Mouse (Mus musculus) embryonic facial prominence, embryonic 12.5 days (tissue): ENCODE measurements around the gene Tnk1. TPM values are rescaled to one million over a fixed set of nuclear protein-coding genes. Genes with fewer than 3 reads are reported as not detected.
A peak's percentile ranks its signal among the peaks of the same experiment; 100 is the strongest.

Source experiments
- ATAC-seq: fragments of 200-750 bp; cut with Nextera tagmentation; 2 replicates; pipeline ENCODE4 v1.8.0; 2017; ENCODE audit not compliant: insufficient number of reproducible peaks, insufficient read depth, low FRiP score, low TSS enrichment
- H3K27ac ChIP-seq: fragments of 300-500 bp; sonication (generic); 2 replicates; pipeline ENCODE4 v1.5.1; 2016; ENCODE audit warnings: mild to moderate bottlenecking
- H3K27me3 ChIP-seq: fragments of 300-500 bp; sonication (generic); 2 replicates; pipeline ENCODE4 v1.6.1; 2016; ENCODE audit warnings: mild to moderate bottlenecking, moderate library complexity
- H3K36me3 ChIP-seq: fragments of 300-500 bp; sonication (generic); 2 replicates; pipeline ENCODE4 v1.6.1; 2016; ENCODE audit warnings: mild to moderate bottlenecking
- H3K4me1 ChIP-seq: fragments of 300-500 bp; sonication (generic); 2 replicates; pipeline ENCODE4 v1.6.1; 2016
- H3K4me2 ChIP-seq: fragments of 300-500 bp; sonication (generic); replicated peaks from 2 replicates; pipeline ENCODE4 v1.6.1; 2016; ENCODE audit warnings: mild to moderate bottlenecking, moderate library complexity
- H3K4me3 ChIP-seq: fragments of 300-500 bp; sonication (generic); 2 replicates; pipeline ENCODE4 v1.5.1; 2016; ENCODE audit warnings: mild to moderate bottlenecking
- H3K9ac ChIP-seq: fragments of 300-500 bp; sonication (generic); 2 replicates; pipeline ENCODE4 v1.6.1; 2016; ENCODE audit warnings: mild to moderate bottlenecking, moderate library complexity
- H3K9me3 ChIP-seq: fragments of 300-500 bp; sonication (generic); 2 replicates; pipeline ENCODE4 v1.6.1; 2016; ENCODE audit warnings: mild to moderate bottlenecking, moderate library complexity
- WGBS: fragments of 180-500 bp; shearing (Covaris S2); methylation state at CpG from one replicate; pipeline ENCODE4 v1.1.7; 2016; 5-methylcytosine and 5-hydroxymethylcytosine counted together
- polyA plus RNA-seq: library from polyadenylated mRNA; unstranded; fragments of >200 nt; fragmentation: Nextera tagmentation; extraction: Ambion mirVana; gene quantifications from 2 replicates; pipeline ENCODE4 v1.2.1, GENCODE M21; 2016

Gene Tnk1
- polyA plus RNA-seq, 1 experiment from 2014 or later = 2.5 TPM

DNA sequence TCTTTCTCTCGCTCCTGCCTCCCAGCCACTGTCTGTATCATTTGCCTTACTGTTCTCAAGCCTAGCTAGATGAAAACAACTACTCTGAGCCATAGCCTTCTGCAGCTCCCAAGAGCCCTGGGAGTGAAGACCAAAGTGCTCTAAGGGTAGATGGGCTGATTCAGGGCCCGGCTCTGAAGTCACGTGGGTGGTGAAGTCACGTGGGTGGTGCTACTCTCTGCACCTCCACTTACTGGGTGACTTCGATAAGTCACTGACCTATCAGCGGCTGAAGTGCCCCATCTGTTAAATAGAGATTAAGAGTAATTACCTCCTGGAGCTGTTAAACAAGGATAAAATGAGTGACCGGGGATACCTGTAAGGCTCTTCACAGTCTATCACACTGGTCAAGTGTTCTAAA is 4.5 kb downstream of the Tnk1 start:
- Histone ChIP-seq H3K27ac (no peak overlapping the region), H3K36me3 (peaks cover 34% of the 10 kb centered on the region), H3K4me2 (no peak overlapping the region), H3K4me3 (no peak overlapping the region), H3K9me3 (no peaks in the 10 kb centered on the region), H3K4me1 (peaks cover 5% of the 10 kb centered on the region), H3K9ac (no peak overlapping the region), H3K27me3 (peaks cover 16% of the 10 kb centered on the region)
- 70% methylated on average over 7 of the region's 7 CpGs for WGBS
- no peak for ATAC-seq

DNA sequence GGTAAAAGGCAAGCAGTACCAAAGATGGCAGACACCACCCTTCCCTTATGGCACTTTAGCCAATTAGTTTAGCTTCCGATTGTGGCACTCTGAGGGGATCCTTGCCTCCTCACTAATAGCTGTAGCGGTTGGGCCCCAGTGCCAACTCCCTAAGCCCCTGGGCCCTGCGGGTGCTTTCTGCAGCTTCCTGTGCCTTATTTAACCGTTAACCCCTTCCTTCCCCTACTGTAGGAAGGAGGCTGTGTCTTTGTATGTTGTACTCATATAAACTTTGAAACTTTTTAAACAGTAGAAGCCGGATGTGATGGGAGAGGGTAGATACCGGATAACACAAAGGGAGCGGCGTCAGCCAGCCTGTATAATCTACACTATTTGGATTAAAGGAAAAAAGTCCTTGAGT is 7.8 kb downstream of the Tnk1 start:
- Histone ChIP-seq H3K36me3 (peaks cover 49% of the 10 kb centered on the region), H3K9me3 (no peaks in the 10 kb centered on the region), H3K27me3 (no peaks in the 10 kb centered on the region), H3K4me3 (no peak overlapping the region), H3K4me1 (peaks cover 21% of the 10 kb centered on the region), H3K9ac (no peak overlapping the region), H3K4me2 (no peak overlapping the region), H3K27ac (0 out of 2 replicates have a peak overlapping the region, but pooled peaks have one; percentile 17)
- ATAC-seq = no peak
- WGBS = 73% methylated on average over 8 of the region's 8 CpGs

- WGBS = 90% methylated on average over 15 of the region's 15 CpGs
- H3K36me3 ChIP-seq = peaks cover 49% of the 10 kb centered on the region
- peaks cover 23% of the 10 kb centered on the region for H3K4me1 ChIP-seq
- H3K27ac ChIP-seq = no peak overlapping the region
- no peak overlapping the region for H3K4me2 ChIP-seq
- ATAC-seq = no peak
- no peaks in the 10 kb centered on the region for H3K9me3 ChIP-seq
- no peak overlapping the region for H3K9ac ChIP-seq
- H3K27me3 ChIP-seq = no peaks in the 10 kb centered on the region
- no peak overlapping the region for H3K4me3 ChIP-seq
These were observed 8.6 kb downstream of the Tnk1 start for GRCm38 (mm10) chr11:69849884-69850283.

DNA sequence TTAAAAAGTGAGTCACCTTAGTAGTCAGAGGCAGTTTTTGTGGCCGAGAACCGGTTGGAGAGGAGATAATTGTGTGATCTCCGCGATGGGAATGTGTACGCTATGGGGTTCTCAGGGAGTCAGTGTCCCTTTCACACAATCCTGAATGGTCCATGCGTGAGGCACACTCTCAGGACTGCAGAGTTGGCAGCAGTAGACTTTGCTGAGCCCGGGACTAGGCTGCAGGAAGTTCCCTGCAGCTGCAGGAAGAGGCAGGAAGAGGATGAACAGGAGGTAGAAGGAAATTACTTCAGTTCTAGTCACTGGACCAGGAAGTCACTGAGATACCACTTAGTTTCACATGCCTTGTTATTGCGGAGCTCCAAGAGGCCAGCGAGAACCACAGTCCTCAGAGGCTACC is 9.4 kb downstream of the Tnk1 start:
- Histone ChIP-seq H3K4me3 (no peak overlapping the region), H3K36me3 (peaks cover 49% of the 10 kb centered on the region), H3K9me3 (no peaks in the 10 kb centered on the region), H3K27me3 (no peaks in the 10 kb centered on the region), H3K27ac (no peak overlapping the region), H3K4me1 (peaks cover 23% of the 10 kb centered on the region), H3K9ac (no peak overlapping the region), H3K4me2 (no peak overlapping the region)
- 91% methylated on average over 9 of the region's 9 CpGs for WGBS
- ATAC-seq = no peak

GRCm38 (mm10) chr11:69848021-69848420 is 10.5 kb downstream of the Tnk1 start:
- Histone ChIP-seq H3K9ac (peak overlapping the region; percentile 83; the same call in 1 of the 2 replicates), H3K9me3 (no peaks in the 10 kb centered on the region), H3K27me3 (no peaks in the 10 kb centered on the region), H3K4me2 (peak overlapping the region; percentile 86), H3K36me3 (peaks cover 49% of the 10 kb centered on the region), H3K4me3 (peak overlapping the region; percentile 70), H3K4me1 (peaks cover 23% of the 10 kb centered on the region), H3K27ac (peak overlapping the region; percentile 96; the same call in 1 of the 2 replicates)
- no peak for ATAC-seq
- 97% methylated on average over 6 of the region's 6 CpGs for WGBS

GRCm38 (mm10) chr11:69846738-69847688 is 11.5 kb downstream of the Tnk1 start:
- no peaks in the 10 kb centered on the region for H3K9me3 ChIP-seq
- peaks cover 45% of the 10 kb centered on the region for H3K36me3 ChIP-seq
- WGBS = 11% methylated on average over 37 of the region's 37 CpGs
- H3K27me3 ChIP-seq = no peaks in the 10 kb centered on the region
- H3K4me2 ChIP-seq = peak overlapping the region; percentile 86
- peak overlapping the region; percentile 70 for H3K4me3 ChIP-seq
- ATAC-seq = no peak
- peak overlapping the region; percentile 83 for H3K9ac ChIP-seq
- H3K4me1 ChIP-seq = peaks cover 23% of the 10 kb centered on the region
- peak overlapping the region; percentile 96 for H3K27ac ChIP-seq

GRCm38 (mm10) chr11:69846198-69846680 is 12.3 kb downstream of the Tnk1 start, which contains the start of gene Plscr3:
Gene Plscr3, plus strand, starts transcription at chr11:69846376.
- ATAC-seq = peak; percentile 78
- Histone ChIP-seq H3K4me2 (peak within 1 kb of the TSS; percentile 86), H3K9me3 (no peaks in the 10 kb centered on the region), H3K36me3 (peaks cover 37% of the 10 kb centered on the region), H3K4me3 (peak within 1 kb of the TSS; percentile 70), H3K9ac (peak within 1 kb of the TSS; percentile 83), H3K4me1 (peaks cover 23% of the 10 kb centered on the region), H3K27me3 (no peaks in the 10 kb centered on the region), H3K27ac (peak within 1 kb of the TSS; percentile 96)
- WGBS = under 1% methylated on average over 34 of the region's 38 CpGs

DNA sequence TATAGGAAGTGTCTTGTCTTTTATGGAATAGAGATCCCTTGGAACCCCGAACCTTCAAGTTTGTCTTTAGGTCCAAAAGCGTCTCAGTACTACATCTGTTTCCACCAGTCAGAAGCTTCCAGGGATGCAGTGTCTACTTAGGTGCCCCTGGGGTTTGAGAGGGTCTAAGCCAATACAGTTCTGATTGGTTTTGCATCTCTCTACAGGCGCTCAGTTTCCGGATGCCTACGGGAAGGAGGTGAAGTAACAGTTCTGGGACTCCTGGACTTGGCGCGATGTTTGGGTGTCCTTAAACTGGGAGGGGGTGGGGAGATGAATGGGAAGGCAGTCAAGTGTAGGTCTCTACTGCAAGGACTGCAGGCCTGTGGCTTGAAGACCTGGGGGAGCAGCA is 19.8 kb downstream of the Tnk1 start:
- Histone ChIP-seq H3K4me2 (peak overlapping the region; percentile 97), H3K4me3 (peak overlapping the region; percentile 79), H3K4me1 (peaks cover 34% of the 10 kb centered on the region), H3K27me3 (no peaks in the 10 kb centered on the region), H3K9ac (peak overlapping the region; percentile 57; the same call in 1 of the 2 replicates), H3K27ac (peak overlapping the region; percentile 85), H3K36me3 (0 out of 2 replicates have a peak, but pooled peaks cover 2% of the 10 kb centered on the region), H3K9me3 (no peaks in the 10 kb centered on the region)
- WGBS = 3% methylated on average over 7 of the region's 7 CpGs
- ATAC-seq = no peak

DNA sequence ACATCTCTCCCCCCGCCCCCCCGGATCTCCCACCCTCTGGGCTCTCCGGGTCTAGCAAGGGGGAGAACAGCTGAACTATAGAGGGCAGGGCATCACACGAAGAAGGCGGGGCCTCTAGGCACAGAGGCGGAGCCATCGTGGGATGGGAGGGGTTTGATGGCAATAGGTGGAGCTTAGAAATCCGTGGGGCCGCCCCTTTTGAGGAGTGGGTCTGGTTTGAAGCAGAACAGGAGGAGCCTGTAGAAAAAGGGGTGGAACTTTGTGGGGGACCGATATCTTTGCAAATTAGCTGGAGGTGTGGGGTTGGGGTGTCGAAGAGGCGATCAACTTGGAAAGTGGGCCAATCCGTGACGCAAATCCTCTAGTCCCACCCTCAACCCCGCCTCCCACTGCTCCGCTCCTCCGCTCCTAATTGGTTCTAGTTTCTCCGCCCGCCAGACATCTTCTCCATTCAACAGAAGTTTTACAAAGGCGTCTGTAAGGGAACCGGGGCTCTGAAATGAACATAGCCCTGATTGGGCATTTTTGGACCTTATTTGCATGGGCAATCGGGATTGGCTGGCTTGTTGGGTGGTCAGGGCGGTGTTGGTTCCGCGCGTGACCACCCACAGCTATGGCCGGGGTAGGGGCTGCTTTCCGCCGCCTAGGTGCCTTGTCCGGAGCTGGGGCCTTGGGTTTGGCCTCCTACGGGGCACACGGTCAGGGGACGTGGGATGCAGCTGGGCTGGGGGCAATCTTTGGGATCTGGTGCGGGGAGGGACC is 20.4 kb downstream of the Tnk1 start, which contains the start of gene Tmem256:
TSS of gene Tmem256 (plus strand) at position 563 of the 762 bp plus-strand sequence.
- H3K9me3 ChIP-seq = no peaks in the 10 kb centered on the region
- peak within 1 kb of the TSS; percentile 97 for H3K4me2 ChIP-seq
- peak within 1 kb of the TSS; percentile 87 for H3K9ac ChIP-seq
- no peaks in the 10 kb centered on the region for H3K27me3 ChIP-seq
- peak within 1 kb of the TSS; percentile 92 for H3K27ac ChIP-seq
- WGBS = under 1% methylated on average over 34 of the region's 34 CpGs
- 0 out of 2 replicates have a peak, but pooled peaks cover 8% of the 10 kb centered on the region for H3K36me3 ChIP-seq
- peaks cover 37% of the 10 kb centered on the region for H3K4me1 ChIP-seq
- peak; percentile 85 for ATAC-seq
- peak within 1 kb of the TSS; percentile 79 for H3K4me3 ChIP-seq

DNA sequence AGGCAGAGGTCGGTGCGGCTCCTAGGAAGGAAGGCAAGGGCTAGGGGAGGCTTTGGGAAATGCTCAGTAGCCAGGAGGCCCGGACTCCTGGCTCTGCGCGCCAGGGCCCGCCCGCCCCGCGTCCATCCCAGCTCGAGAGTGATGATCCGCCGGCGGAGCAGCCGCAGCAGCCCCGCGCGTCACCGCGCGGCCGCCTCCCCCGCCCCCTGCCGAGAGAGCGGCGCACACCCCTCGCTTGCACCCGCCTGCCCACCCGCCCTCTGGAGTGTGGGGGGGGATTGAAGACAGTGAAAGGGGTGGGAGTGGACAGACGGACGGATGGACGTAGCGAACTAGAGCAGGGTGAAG is 21.0 kb downstream of the Tnk1 start, which contains the start of gene Nlgn2:
TSS of gene Nlgn2 (minus strand) at position 181 of the 348 bp plus-strand sequence.
- WGBS = under 1% methylated on average over 29 of the region's 32 CpGs
- peaks cover 37% of the 10 kb centered on the region for H3K4me1 ChIP-seq
- no peak for ATAC-seq

More for the DNA sequence above, 21.0 kb downstream of the Tnk1 start, which contains the start of gene Nlgn2:
- Histone ChIP-seq H3K27me3 (no peaks in the 10 kb centered on the region), H3K27ac (peak within 1 kb of the TSS; percentile 92), H3K9ac (peak within 1 kb of the TSS; percentile 87), H3K4me2 (peak within 1 kb of the TSS; percentile 97), H3K36me3 (peaks cover 14% of the 10 kb centered on the region), H3K9me3 (no peaks in the 10 kb centered on the region), H3K4me3 (peak within 1 kb of the TSS; percentile 79)
